Mouse (Mus musculus) midbrain, postnatal 0 days (tissue): Measurements from ENCODE around the gene Il33. TPM values are rescaled to one million over a fixed set of nuclear protein-coding genes. Genes with fewer than 3 reads are reported as not detected.
A peak's percentile ranks its signal among the peaks of the same experiment; 100 is the strongest.

Experiments used
- ATAC-seq: fragments of 200-750 bp; cut with Nextera tagmentation; 2 replicates; pipeline ENCODE4 v1.8.0; 2017; ENCODE audit warnings: moderate number of reproducible peaks, mild to moderate bottlenecking, moderate TSS enrichment, moderate library complexity; ENCODE audit not compliant: low FRiP score
- DNase-seq: peaks from one replicate; pipeline ENCODE4 v3.0.0-alpha.2; 2015; ENCODE audit warnings: low spot score
- H3K27ac ChIP-seq: fragments of 300-500 bp; sonication (generic); 2 replicates; pipeline ENCODE4 v1.5.1; 2014; ENCODE audit warnings: low read depth, mild to moderate bottlenecking, low read length, mixed read lengths
- H3K27me3 ChIP-seq: fragments of 300-500 bp; sonication (generic); 2 replicates; pipeline ENCODE4 v1.6.1; 2014; ENCODE audit warnings: low read length, control low read depth, mixed read lengths; ENCODE audit not compliant: insufficient read depth
- H3K36me3 ChIP-seq: fragments of 300-500 bp; sonication (generic); 2 replicates; pipeline ENCODE4 v1.6.1; 2014; ENCODE audit warnings: low read length, control low read depth, mixed read lengths; ENCODE audit not compliant: insufficient read depth
- H3K4me1 ChIP-seq: fragments of 300-500 bp; sonication (generic); 2 replicates; pipeline ENCODE4 v1.6.1; 2014; ENCODE audit warnings: mild to moderate bottlenecking, control low read depth, antibody characterized with exemption, low read length, mixed read lengths; ENCODE audit not compliant: insufficient read depth
- H3K4me2 ChIP-seq: fragments of 300-500 bp; sonication (generic); 2 replicates; pipeline ENCODE4 v1.6.1; 2014; ENCODE audit warnings: low read depth, mild to moderate bottlenecking, low read length, mixed read lengths; ENCODE audit not compliant: poor library complexity, severe bottlenecking
- H3K4me3 ChIP-seq: fragments of 300-500 bp; sonication (generic); 2 replicates; pipeline ENCODE4 v1.5.1; 2014; ENCODE audit warnings: low read depth, mild to moderate bottlenecking, low read length, moderate library complexity
- H3K9ac ChIP-seq: fragments of 300-500 bp; sonication (generic); replicated peaks from 2 replicates; pipeline ENCODE4 v1.6.1; 2014; ENCODE audit warnings: mild to moderate bottlenecking, low read length, moderate library complexity, mixed read lengths; ENCODE audit not compliant: poor library complexity, severe bottlenecking
- H3K9me3 ChIP-seq: fragments of 300-500 bp; sonication (generic); 2 replicates; pipeline ENCODE4 v1.6.1; 2016; ENCODE audit warnings: low read length, control low read depth
- CTCF ChIP-seq: IDR thresholded peaks from 2 replicates; pipeline ENCODE4 v1.5.1; 2016; ENCODE audit warnings: antibody characterized with exemption, mild to moderate bottlenecking
- WGBS: fragments of 180-500 bp; shearing (Covaris S2); extraction: QIAGEN DNeasy Blood & Tissue Kit; methylation state at CpG from one replicate; pipeline ENCODE4 v1.1.7; 2014; 5-methylcytosine and 5-hydroxymethylcytosine counted together
- polyA plus RNA-seq: library from polyadenylated mRNA; unstranded; fragments of >200 nt; fragmentation: Nextera tagmentation; extraction: Ambion mirVana; gene quantifications from 2 replicates; pipeline ENCODE4 v1.2.1, GENCODE M21; 2015
- total RNA-seq: library from RNA; depleted of rRNA; stranded (reverse); fragments of >200 nt; gene quantifications from 2 replicates; pipeline ENCODE4 v1.2.3, GENCODE M21; 2014; rRNA removed

The Il33 gene
- total RNA-seq (5.6 and 8.7 TPM in 2 replicates), polyA plus RNA-seq (6.2 and 6.4 TPM in 2 replicates)

DNA sequence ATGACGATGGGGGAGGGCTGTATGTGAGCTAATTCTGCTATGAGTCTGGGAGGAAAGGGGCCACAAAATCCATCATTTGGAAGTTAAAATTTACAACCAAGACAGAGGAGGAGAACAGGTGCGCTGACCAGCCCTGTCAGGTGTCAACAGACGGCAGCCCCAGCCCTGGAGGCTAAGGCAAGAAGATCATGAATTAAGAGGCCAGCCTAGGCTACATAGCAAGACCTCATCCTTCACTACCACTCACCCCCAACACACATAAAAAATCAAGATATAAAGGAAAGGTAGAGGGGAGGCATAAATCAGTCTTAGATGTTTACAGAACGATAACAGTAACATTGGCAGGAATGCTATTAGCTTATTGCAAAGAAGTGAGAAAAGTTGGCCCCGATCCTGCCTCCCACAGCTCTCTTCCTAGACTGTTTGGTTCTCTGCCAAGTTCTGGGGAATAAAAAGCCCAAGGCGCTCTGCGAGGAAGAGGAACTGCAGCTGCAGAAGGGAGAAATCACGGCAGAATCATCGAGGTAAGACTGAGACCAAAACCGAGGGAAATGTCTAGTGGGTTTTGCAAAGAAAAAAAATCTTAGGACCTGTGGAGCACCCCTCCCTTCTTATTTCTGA lies at the start of gene Il33:
Gene Il33 (plus strand): TSS at position 477 of the 621 bp plus-strand sequence.
- ATAC-seq (no peak), DNase-seq (peak; percentile 87)
- 0 out of 2 replicates have a peak within 1 kb of the TSS, but pooled peaks have one; percentile 20 for H3K4me2 ChIP-seq
- no peak within 1 kb of the TSS for H3K27ac ChIP-seq
- peaks cover 5% of the 10 kb centered on the region; the same call in 1 of the 2 replicates for H3K4me1 ChIP-seq
- no peaks in the 10 kb centered on the region for H3K9me3 ChIP-seq
- no peaks in the 10 kb centered on the region for H3K27me3 ChIP-seq
- H3K36me3 ChIP-seq = no peaks in the 10 kb centered on the region
- WGBS = 48% methylated on average over 10 of the region's 10 CpGs
- no peak for TF ChIP-seq CTCF
- H3K4me3 ChIP-seq = no peak within 1 kb of the TSS
- H3K9ac ChIP-seq = no peak within 1 kb of the TSS; the same call in 1 of the 2 replicates

DNA sequence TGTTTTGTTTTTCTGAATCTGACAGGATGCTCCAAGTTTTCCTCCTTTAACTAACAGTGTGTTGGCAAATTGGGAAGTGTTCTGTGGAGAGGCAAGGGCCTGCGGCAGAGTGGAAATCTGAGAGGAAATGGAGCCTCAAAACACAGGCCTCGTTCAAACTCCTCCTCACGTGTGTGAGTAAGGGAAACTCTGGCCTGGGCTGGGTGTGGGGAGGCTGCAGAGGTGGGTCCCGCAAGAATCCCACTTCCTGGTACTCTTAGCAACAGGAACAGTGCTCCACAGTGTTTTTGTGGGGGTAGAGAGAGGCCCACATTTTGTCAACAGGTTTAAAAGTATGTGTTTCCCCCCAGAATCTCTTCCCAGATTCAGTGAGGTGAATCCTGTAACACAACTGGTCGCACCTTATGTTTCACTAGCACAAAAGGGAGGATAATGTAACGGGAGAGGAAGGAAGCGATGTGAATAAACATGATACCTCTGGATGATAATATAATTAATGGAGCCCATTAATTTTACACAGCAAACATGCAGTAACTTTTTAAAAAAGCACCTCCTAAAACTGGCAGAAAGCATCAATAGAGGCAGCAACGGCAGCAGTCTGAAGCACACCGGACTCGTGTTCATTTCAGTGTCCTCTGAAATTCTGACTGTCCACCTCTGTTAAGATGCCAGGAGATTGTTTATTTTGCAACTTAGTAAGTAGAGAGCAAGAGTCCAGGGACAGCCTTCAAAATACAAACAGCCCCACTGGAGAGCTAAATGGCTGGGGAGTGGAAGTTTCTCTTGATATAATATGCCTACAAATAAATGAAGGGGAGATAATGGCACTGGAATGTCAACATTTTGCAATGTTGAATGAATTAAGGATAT lies 47.3 kb upstream of the Il33 start:
- H3K27ac ChIP-seq = no peak overlapping the region
- DNase-seq = no peak
- H3K27me3 ChIP-seq = no peaks in the 10 kb centered on the region
- 78% methylated on average over 10 of the region's 10 CpGs for WGBS
- no peak overlapping the region for H3K4me2 ChIP-seq
- H3K4me3 ChIP-seq = no peak overlapping the region
- H3K36me3 ChIP-seq = no peaks in the 10 kb centered on the region
- H3K9ac ChIP-seq = no peak overlapping the region
- no peak for ATAC-seq
- TF ChIP-seq CTCF = no peak
- no peaks in the 10 kb centered on the region for H3K9me3 ChIP-seq
- no peaks in the 10 kb centered on the region for H3K4me1 ChIP-seq

DNA sequence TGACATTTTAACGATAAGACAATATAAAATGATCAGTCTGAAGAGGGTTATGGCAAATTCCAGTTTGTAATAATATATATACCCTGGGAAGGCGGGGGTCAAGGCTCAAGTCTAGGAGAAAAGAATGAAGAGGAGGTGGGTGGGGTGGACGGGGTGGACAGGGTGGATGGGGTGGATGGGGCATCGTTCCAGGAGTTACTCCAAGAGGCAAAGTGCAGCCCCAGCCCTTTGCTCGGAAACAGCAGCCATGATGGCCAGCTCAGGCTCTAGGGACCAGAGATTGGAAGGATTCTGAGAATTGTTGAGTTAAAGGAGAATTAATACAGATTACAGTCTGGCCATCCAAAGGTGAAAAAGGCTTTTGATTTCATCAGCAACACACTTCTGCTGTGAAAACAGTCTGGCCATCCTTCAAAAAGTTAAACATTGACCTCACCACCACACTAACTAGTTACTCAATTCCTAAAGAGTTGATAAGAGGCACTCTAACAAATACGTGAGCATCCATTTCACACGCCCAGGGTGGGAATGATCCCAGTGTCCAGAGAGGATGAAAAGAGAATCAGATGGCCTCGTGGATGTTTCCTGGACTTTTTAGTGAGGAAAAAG lies 45.9 kb upstream of the Il33 start:
- no peaks in the 10 kb centered on the region for H3K4me1 ChIP-seq
- no peaks in the 10 kb centered on the region for H3K9me3 ChIP-seq
- no peak overlapping the region for H3K27ac ChIP-seq
- no peaks in the 10 kb centered on the region for H3K27me3 ChIP-seq
- H3K4me2 ChIP-seq = no peak overlapping the region
- no peak for TF ChIP-seq CTCF
- ATAC-seq (no peak), DNase-seq (no peak)
- H3K36me3 ChIP-seq = no peaks in the 10 kb centered on the region
- 89% methylated on average over 8 of the region's 8 CpGs for WGBS
- H3K4me3 ChIP-seq = no peak overlapping the region
- H3K9ac ChIP-seq = no peak overlapping the region

DNA sequence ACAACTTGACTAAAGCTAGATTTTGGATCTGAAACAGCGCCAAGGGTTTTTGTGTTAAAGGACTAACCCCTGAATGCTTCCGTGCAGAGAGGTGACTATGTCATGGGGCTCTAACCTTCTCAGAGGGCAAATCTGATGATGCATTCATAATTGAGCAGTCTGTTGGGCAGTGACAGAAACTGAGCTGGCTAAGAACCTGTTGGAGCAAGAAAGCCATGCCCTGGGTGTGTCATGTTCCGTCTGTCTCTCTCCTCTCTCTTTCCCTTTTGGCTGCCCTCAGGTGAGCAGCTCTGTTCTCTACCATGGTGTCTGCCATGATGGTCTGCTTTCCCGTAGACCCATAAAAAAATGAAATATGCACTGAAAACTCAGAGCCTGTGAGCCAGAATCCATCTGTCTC lies 44.0 kb upstream of the Il33 start:
- Histone ChIP-seq H3K4me1 (no peaks in the 10 kb centered on the region), H3K9me3 (no peaks in the 10 kb centered on the region), H3K9ac (no peak overlapping the region), H3K4me2 (no peak overlapping the region), H3K27ac (no peak overlapping the region), H3K27me3 (no peaks in the 10 kb centered on the region), H3K36me3 (no peaks in the 10 kb centered on the region), H3K4me3 (no peak overlapping the region)
- no peak for ATAC-seq
- DNase-seq = no peak
- TF ChIP-seq CTCF = no peak
- WGBS = 92% methylated on average over 4 of the region's 4 CpGs

DNA sequence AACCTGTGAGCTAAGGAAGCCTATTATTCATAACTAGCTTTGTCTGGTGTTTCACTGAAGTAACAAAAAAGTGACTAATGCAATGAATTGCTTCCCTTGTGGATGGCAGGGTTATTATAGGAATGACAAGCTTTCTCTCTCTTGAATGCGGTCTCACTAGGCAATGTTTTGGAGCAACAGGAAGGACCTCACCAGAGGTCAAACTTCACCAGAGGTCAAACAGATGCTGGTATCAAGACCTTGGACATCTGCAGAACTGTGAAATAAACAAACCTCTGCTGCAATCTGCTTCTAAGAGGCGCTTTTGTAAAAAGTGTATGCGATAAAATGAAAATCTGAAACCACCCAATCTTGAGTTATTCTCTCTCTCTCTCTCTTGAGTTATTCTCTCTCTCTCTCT lies 42.2 kb upstream of the Il33 start:
- Histone ChIP-seq H3K4me3 (no peak overlapping the region), H3K27ac (no peak overlapping the region), H3K4me1 (no peaks in the 10 kb centered on the region), H3K9me3 (no peaks in the 10 kb centered on the region), H3K4me2 (no peak overlapping the region), H3K9ac (no peak overlapping the region), H3K27me3 (no peaks in the 10 kb centered on the region), H3K36me3 (no peaks in the 10 kb centered on the region)
- DNase-seq (no peak), ATAC-seq (no peak)
- no peak for TF ChIP-seq CTCF
- 89% methylated on average over 3 of the region's 3 CpGs for WGBS

DNA sequence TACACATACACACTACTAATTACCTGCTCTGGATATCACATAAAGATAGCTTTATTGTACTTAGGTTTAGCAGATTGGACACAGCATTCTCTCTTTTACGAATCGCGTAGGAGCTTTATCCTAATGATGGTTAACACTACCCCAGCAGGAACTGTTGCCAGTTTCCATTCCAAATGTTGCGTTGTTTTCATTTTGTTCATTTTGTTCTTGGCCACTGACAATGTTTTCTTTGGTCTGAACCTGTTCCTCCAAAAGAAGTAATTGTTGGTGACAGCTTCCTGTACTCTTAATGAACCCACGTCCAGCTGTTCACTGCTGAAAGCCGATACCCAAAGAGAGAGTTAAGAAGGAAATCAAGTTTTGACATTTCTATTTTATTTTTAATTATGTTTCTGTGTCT lies 39.4 kb upstream of the Il33 start:
- Histone ChIP-seq H3K27me3 (no peaks in the 10 kb centered on the region), H3K36me3 (no peaks in the 10 kb centered on the region), H3K4me3 (no peak overlapping the region), H3K4me1 (no peaks in the 10 kb centered on the region), H3K4me2 (no peak overlapping the region), H3K27ac (no peak overlapping the region), H3K9me3 (no peaks in the 10 kb centered on the region), H3K9ac (no peak overlapping the region)
- no peak for TF ChIP-seq CTCF
- ATAC-seq (no peak), DNase-seq (no peak)
- 90% methylated on average over 6 of the region's 6 CpGs for WGBS
